Mouse (Mus musculus): ENCODE measurements at regions not wholly inside any gene's neighbourhood (a gene's known extent, or its start where the extent isn't known, plus 50 kb on each side); places are given as distances from the start of the nearest gene placed in this dataset.

GRCm38 (mm10) chr1:75937331-75937730 lies 391.3 kb downstream of the Slc4a3 start:
- TF ChIP-seq POLR2A (IDR thresholded peaks at IDR 0.05; ENCODE audit: low read depth, low read length) (no peak), CTCF (IDR thresholded peaks at IDR 0.05; ENCODE audit: extremely low read depth, insufficient read depth, insufficient read length, insufficient replicate concordance) (no peak)

All from spleen, adult 2 months (tissue).